Comparison of ENCODE assay signal across 9 mouse cellular contexts in genomic region chr2:181242314-181242665, GRCm38 (mm10). TPM values are rescaled to one million over a fixed set of nuclear protein-coding genes. Genes with fewer than 3 reads are reported as not detected.
A peak's percentile ranks its signal among the peaks of the same experiment; 100 is the strongest.
DNase-seq lines count a peak whose midpoint lies in the region; ATAC-seq and TF ChIP-seq lines count a peak whose summit lies in the region.
"Had no signal": no experiment of that assay in that cellular context is flagged by ENCODE, and none has a peak within 500 bp of the region (broad histone marks: within the 10 kb centered on the region; RNA-seq: fewer than 3 reads in every experiment).

No protein-coding gene starts in this region.

- H3K4me3 ChIP-seq in kidney, postnatal 0 days (replicated peaks; ENCODE audit: low read depth, low read length), result peak overlapping the region; percentile 54
- 0 out of 2 replicates have a peak overlapping the region, but pooled peaks have one; percentile 15 for H3K4me3 ChIP-seq in cortical plate, adult 2 months (ENCODE audit: insufficient read depth, low read length)
- no peak overlapping the region for H3K4me3 ChIP-seq in hindbrain, embryonic 11.5 days (ENCODE audit: low read depth, low read length)
- H3K4me3 ChIP-seq in liver, embryonic 16.5 days (ENCODE audit: low read depth, low read length), result peak overlapping the region; percentile 63

- H3K9me3 ChIP-seq in kidney, postnatal 0 days (replicated peaks; ENCODE audit: low read length), result no peaks in the 10 kb centered on the region
- no peaks in the 10 kb centered on the region for H3K9me3 ChIP-seq in hindbrain, embryonic 11.5 days (ENCODE audit: control insufficient read depth, low read length)
- no peaks in the 10 kb centered on the region for H3K9me3 ChIP-seq in liver, embryonic 16.5 days (replicated peaks; ENCODE audit: control insufficient read depth, low read length)

- peaks cover 18% of the 10 kb centered on the region for H3K4me1 ChIP-seq in kidney, postnatal 0 days (replicated peaks; ENCODE audit: insufficient read depth, low read length)
- H3K4me1 ChIP-seq in cortical plate, adult 2 months (ENCODE audit: control insufficient read depth, insufficient read depth, low read length), result no peaks in the 10 kb centered on the region
- no peaks in the 10 kb centered on the region for H3K4me1 ChIP-seq in hindbrain, embryonic 11.5 days (replicated peaks; ENCODE audit: control insufficient read depth, insufficient read depth, low read length)
- H3K4me1 ChIP-seq in liver, embryonic 16.5 days (ENCODE audit: control insufficient read depth, low read depth, low read length), result peaks cover 21% of the 10 kb centered on the region

- no peak for TF ChIP-seq POLR2A in cortical plate, adult 2 months (IDR thresholded peaks at IDR 0.05; ENCODE audit: extremely low read depth, insufficient read depth, low read length)

- intact Hi-C loops in gastrocnemius, postnatal 36 days (cut with DNase I), result no loop called here

- no peak for TF ChIP-seq CTCF in kidney, postnatal 0 days (IDR thresholded peaks at IDR 0.05; ENCODE audit: low read depth)
- TF ChIP-seq CTCF in cortical plate, adult 2 months (IDR thresholded peaks at IDR 0.05; ENCODE audit: extremely low read depth, insufficient read depth, low read length), result no peak

- H3K27me3 ChIP-seq in kidney, postnatal 0 days (ENCODE audit: insufficient read depth, low read length), result no peaks in the 10 kb centered on the region
- H3K27me3 ChIP-seq in hindbrain, embryonic 11.5 days (ENCODE audit: control insufficient read depth, insufficient read depth, low read length), result no peaks in the 10 kb centered on the region
- H3K27me3 ChIP-seq in liver, embryonic 16.5 days (ENCODE audit: control insufficient read depth, insufficient read depth, low read depth, low read length), result no peaks in the 10 kb centered on the region

- H3K9ac ChIP-seq in kidney, postnatal 0 days (ENCODE audit: low read depth, low read length), result peak overlapping the region; percentile 67
- H3K9ac ChIP-seq in hindbrain, embryonic 11.5 days (ENCODE audit: low read depth, low read length), result no peak overlapping the region
- peak overlapping the region; percentile 76 for H3K9ac ChIP-seq in liver, embryonic 16.5 days (ENCODE audit: low read depth, low read length)

- WGBS in kidney, postnatal 0 days, result 57% methylated on average over 3 of the region's 3 CpGs
- 67% methylated on average over 3 of the region's 3 CpGs for WGBS in hindbrain, embryonic 11.5 days
- 59% methylated on average over 3 of the region's 3 CpGs for WGBS in liver, embryonic 16.5 days (ENCODE audit: insufficient replicate concordance)

- ATAC-seq in kidney, postnatal 0 days (replicated peaks; ENCODE audit: low FRiP score, low read depth), result no peak
- ATAC-seq in hindbrain, embryonic 11.5 days (ENCODE audit: low FRiP score), result no peak
- no peak for ATAC-seq in liver, embryonic 16.5 days (ENCODE audit: low read depth)

- H3K36me3 ChIP-seq in kidney, postnatal 0 days (ENCODE audit: insufficient read depth, low read length), result 0 out of 2 replicates have a peak, but pooled peaks cover 3% of the 10 kb centered on the region
- no peaks in the 10 kb centered on the region for H3K36me3 ChIP-seq in hindbrain, embryonic 11.5 days (ENCODE audit: control insufficient read depth, insufficient read depth, low read length)
- peaks cover 6% of the 10 kb centered on the region for H3K36me3 ChIP-seq in liver, embryonic 16.5 days (ENCODE audit: control insufficient read depth, insufficient read depth)

- DNase-seq in kidney, postnatal 0 days (ENCODE audit: low spot score), result peak; percentile 6
- no peak for DNase-seq in kidney, postnatal 14 days
- no peak for DNase-seq in hindbrain, embryonic 11.5 days (ENCODE audit: low spot score)
- no peak for DNase-seq in gastrocnemius, postnatal 36 days
- DNase-seq in cerebellum, postnatal 25 days, result no peak
- no peak for DNase-seq in right cerebral cortex, postnatal 14 days
- DNase-seq: cerebellum, postnatal 14 days had no signal

- H3K4me2 ChIP-seq in kidney, postnatal 0 days (ENCODE audit: low read length), result peak overlapping the region; percentile 77
- peak overlapping the region; percentile 26; the same call in 1 of the 2 replicates for H3K4me2 ChIP-seq in hindbrain, embryonic 11.5 days (replicated peaks; ENCODE audit: low read depth, low read length)
- peak overlapping the region; percentile 75 for H3K4me2 ChIP-seq in liver, embryonic 16.5 days (ENCODE audit: low read depth, low read length)

- H3K27ac ChIP-seq in kidney, postnatal 0 days, result peak overlapping the region; percentile 31; the same call in 1 of the 2 replicates
- H3K27ac ChIP-seq in cortical plate, adult 2 months (ENCODE audit: insufficient read depth, low read length), result no peak overlapping the region
- no peak overlapping the region for H3K27ac ChIP-seq in hindbrain, embryonic 11.5 days (ENCODE audit: low read depth, low read length)
- no peak overlapping the region for H3K27ac ChIP-seq in liver, embryonic 16.5 days (ENCODE audit: low read length)

RNA-seq across cellular contexts. Expression of gene Helz2, which starts 0.5 kb away (rescaled TPM):
- polyA plus RNA-seq in kidney, postnatal 0 days (2015; fragmentation: Nextera tagmentation; extraction: Ambion mirVana), result 1.4 and 1.5 TPM in 2 replicates
- 3.4 TPM in 2 replicates for polyA plus RNA-seq in cortical plate, adult 2 months (2012; rRNA removed)
- 0.48 and 0.57 TPM in 2 replicates for polyA plus RNA-seq in hindbrain, embryonic 11.5 days (2014; fragmentation: Nextera tagmentation; extraction: Ambion mirVana)
- polyA plus RNA-seq in liver, embryonic 16.5 days (2015; fragmentation: Nextera tagmentation; extraction: Ambion mirVana), result 2.6 and 3.2 TPM in 2 replicates
- 1 to 10 TPM; 2.7 to 3.3 TPM for total RNA-seq in gastrocnemius, postnatal 36 days (2021)

RNA-seq across cellular contexts. Expression of gene Fndc11, which starts 22.5 kb away (rescaled TPM):
- polyA plus RNA-seq in kidney, postnatal 0 days (2015; fragmentation: Nextera tagmentation; extraction: Ambion mirVana), result 0.27 and 0.55 TPM in 2 replicates
- polyA plus RNA-seq in cortical plate, adult 2 months (2012; rRNA removed), result 0.13 TPM in 1 of 2 replicates, not detected in the other
- 0.29 TPM in 1 of 2 replicates, not detected in the other for polyA plus RNA-seq in hindbrain, embryonic 11.5 days (2014; fragmentation: Nextera tagmentation; extraction: Ambion mirVana)
- polyA plus RNA-seq in liver, embryonic 16.5 days (2015; fragmentation: Nextera tagmentation; extraction: Ambion mirVana), result 0.15 and 0.33 TPM in 2 replicates
- total RNA-seq in gastrocnemius, postnatal 36 days (2021), result not detected

RNA-seq across cellular contexts. Expression of gene Srms, which starts 29.3 kb away (rescaled TPM):
- polyA plus RNA-seq in kidney, postnatal 0 days (2015; fragmentation: Nextera tagmentation; extraction: Ambion mirVana), result 0.14 and 0.26 TPM in 2 replicates
- polyA plus RNA-seq in cortical plate, adult 2 months (2012; rRNA removed), result 0.50 and 0.53 TPM in 2 replicates
- polyA plus RNA-seq in hindbrain, embryonic 11.5 days (2014; fragmentation: Nextera tagmentation; extraction: Ambion mirVana), result 0.15 and 0.22 TPM in 2 replicates
- 0.51 and 0.54 TPM in 2 replicates for polyA plus RNA-seq in liver, embryonic 16.5 days (2015; fragmentation: Nextera tagmentation; extraction: Ambion mirVana)
- total RNA-seq in gastrocnemius, postnatal 36 days (2021), result under 1 TPM; 0.22 to 0.38 TPM

RNA-seq across cellular contexts. Expression of gene Ptk6, which starts 39.7 kb away (rescaled TPM):
- polyA plus RNA-seq in kidney, postnatal 0 days (2015; fragmentation: Nextera tagmentation; extraction: Ambion mirVana), result not detected in 2 replicates
- polyA plus RNA-seq in cortical plate, adult 2 months (2012; rRNA removed), result 0.04 and 0.10 TPM in 2 replicates
- polyA plus RNA-seq in hindbrain, embryonic 11.5 days (2014; fragmentation: Nextera tagmentation; extraction: Ambion mirVana), result not detected in 2 replicates
- 0.15 and 0.27 TPM in 2 replicates for polyA plus RNA-seq in liver, embryonic 16.5 days (2015; fragmentation: Nextera tagmentation; extraction: Ambion mirVana)
- total RNA-seq in gastrocnemius, postnatal 36 days (2021), result not detected

RNA-seq across cellular contexts. Expression of gene Gmeb2, which starts 45.5 kb away (rescaled TPM):
- 8.1 and 9.8 TPM in 2 replicates for polyA plus RNA-seq in kidney, postnatal 0 days (2015; fragmentation: Nextera tagmentation; extraction: Ambion mirVana)
- 22.8 and 23.4 TPM in 2 replicates for polyA plus RNA-seq in cortical plate, adult 2 months (2012; rRNA removed)
- 17.9 and 19.7 TPM in 2 replicates for polyA plus RNA-seq in hindbrain, embryonic 11.5 days (2014; fragmentation: Nextera tagmentation; extraction: Ambion mirVana)
- polyA plus RNA-seq in liver, embryonic 16.5 days (2015; fragmentation: Nextera tagmentation; extraction: Ambion mirVana), result 9.4 and 9.8 TPM in 2 replicates
- total RNA-seq in gastrocnemius, postnatal 36 days (2021), result 10 to 100 TPM in 1 of 2 experiments, 1 to 10 TPM in 1; 7.3 to 10.6 TPM

Comparison
In these comparisons a context has a peak if more than half of its experiments do, and no peak if none do; other contexts are left out.
1. H3K4me2 ChIP-seq: peak in every context shown above with its lines; median percentile 77 in kidney, postnatal 0 days; 75 in liver, embryonic 16.5 days; 26 in hindbrain, embryonic 11.5 days.